Mouse (Mus musculus) left cerebral cortex, postnatal 4 days (tissue): ENCODE measurements around the gene Prpmp5. TPM values are rescaled to one million over a fixed set of nuclear protein-coding genes. Genes with fewer than 3 reads are reported as not detected.
"Not testable (repeated sequence)": the region's sequence is repeated elsewhere in the genome, so short reads cannot be mapped to it uniquely, and the experiment has no call there.

ENCODE experiments used
- DNase-seq: peaks from one replicate; pipeline ENCODE4 v3.0.0-alpha.2; 2022
- intact Hi-C: fragments of 180-260 bp; cut with DNase I; formaldehyde crosslinking; loops from one replicate; pipeline ENCODE4 v1.15.1; 2025
- total RNA-seq, 2 experiments: library from RNA; stranded (reverse); gene quantifications; 2 replicates each; pipeline ENCODE4 v1.2.3; 2021

Prpmp5 gene
- not detected for total RNA-seq

DNA sequence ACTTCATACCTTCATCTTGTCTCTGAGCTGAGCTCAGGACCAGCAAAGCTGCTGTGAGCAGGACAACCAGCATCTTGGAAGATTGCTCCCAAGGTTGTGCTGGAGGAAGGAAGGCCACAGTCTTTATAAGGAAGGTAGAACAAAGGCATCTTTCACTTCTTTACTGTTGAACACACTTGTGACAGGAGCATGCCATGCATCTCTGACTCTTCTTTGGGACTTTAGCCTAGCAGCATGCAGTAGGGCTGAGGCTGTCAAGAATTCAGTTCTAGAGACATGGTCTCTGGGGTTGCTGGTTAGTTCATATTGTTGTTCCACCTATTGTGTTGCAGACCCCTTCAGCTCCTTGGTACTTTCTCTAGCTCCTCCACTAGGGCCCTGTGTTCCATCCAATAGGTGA, at the start of gene Prpmp5:
TSS of gene Prpmp5 (minus strand) at position 101 of the 400 bp plus-strand sequence.
- intact Hi-C loops, DNase-seq: not testable (repeated sequence)

DNA sequence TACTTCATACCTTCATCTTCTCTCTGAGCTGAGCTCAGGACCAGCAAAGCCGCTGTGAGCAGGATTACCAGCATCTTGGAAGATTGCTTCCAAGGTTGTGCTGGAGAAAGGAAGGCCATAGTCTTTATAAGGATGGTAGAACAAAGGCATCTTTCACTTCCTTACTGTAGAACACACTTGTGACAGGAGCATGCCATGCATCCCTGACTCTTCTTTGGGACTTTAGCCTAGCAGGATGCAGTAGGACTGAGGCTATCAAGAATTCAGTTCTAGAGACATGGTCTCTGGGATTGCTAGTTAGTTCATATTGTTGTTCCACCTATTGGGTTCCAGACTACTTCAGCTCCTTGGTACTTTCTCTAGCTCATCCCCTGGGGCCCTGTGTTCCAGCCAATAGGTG, 49.5 kb upstream of the Prpmp5 start, which contains the start of gene Gm8882:
TSS of gene Gm8882 (minus strand) at position 101 of the 400 bp plus-strand sequence.
- intact Hi-C loops, DNase-seq: not testable (repeated sequence)

Other genes starting within 250 kb of the Prpmp5 start
- gene Prb1, start 104.2 kb downstream of the Prpmp5 start, total RNA-seq: not detected
- not detected for gene Gm8882, start 49.4 kb upstream of the Prpmp5 start, total RNA-seq